Mouse (Mus musculus): ENCODE data around the gene Endov.

DNA sequence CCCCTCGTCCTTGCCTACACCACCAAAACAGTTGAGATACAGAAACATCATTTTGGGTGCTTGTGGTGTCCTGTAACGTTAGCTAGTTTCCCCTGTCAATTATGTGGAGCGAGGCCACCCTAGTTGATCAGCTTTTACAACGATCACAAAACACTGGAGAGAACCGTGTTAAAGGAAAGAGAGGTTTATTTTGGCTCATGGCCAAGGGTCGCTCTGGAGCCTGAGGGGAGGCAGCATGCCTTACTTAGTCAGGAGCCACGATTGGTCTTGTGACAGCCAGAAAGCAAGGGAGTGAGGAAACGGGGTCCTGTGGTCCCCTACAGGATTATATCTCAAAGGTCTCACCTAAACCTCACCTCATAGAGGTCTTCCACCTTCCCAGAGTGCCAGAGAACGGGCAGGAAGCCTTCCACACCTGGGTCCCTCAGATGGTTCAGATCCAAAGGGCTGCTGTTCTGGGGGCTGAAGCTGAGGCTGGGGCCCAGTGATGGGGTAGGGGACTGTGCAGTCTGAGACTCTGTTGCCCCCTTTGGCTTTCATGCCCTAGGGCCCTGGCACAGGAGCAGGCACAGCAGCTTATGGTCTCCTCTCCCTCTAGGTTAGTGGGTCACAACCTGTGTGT, 22.0 kb downstream of the Endov start:
- TF ChIP-seq CTCF (IDR thresholded peaks at IDR 0.05; ENCODE audit: borderline replicate concordance, insufficient read depth, low read depth, low read length) (no peak), POLR2A (IDR thresholded peaks at IDR 0.05; ENCODE audit: borderline replicate concordance, insufficient read depth, low read length) (no peak)

Data from cerebellum, adult 2 months (tissue).